Mouse (Mus musculus): ENCODE measurements at regions not wholly inside any gene's neighbourhood (a gene's known extent, or its start where the extent isn't known, plus 50 kb on each side); places are given as distances from the start of the nearest gene placed in this dataset.

DNA sequence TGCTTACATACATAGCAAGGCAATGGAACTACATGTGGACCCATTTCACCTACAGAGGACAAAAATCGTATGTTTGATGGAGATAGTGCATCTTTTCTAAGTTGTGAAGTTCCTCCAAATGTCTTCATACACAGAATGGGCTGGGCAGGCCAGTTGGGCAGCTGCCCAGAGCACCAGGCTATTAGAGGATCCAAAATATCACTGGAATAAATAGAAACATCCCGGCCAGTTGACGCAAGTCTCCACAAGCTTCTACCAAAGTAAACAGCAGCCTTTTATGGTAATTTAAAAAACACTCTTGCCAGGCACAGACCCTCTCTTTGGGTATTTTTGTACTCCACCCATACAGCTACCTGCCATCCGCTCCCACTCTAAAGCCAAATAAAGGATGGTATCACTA lies 400.9 kb downstream of the H2al1j start:
- no peak overlapping the region for H3K27ac ChIP-seq (ENCODE audit: control insufficient read depth, insufficient read depth, low read depth, low read length)
- no peak overlapping the region for H3K4me3 ChIP-seq (ENCODE audit: control insufficient read depth, low read depth, low read length)
- H3K36me3 ChIP-seq (ENCODE audit: control insufficient read depth, insufficient read depth, low read length): no peaks in the 10 kb centered on the region
- TF ChIP-seq POLR2A (IDR thresholded peaks at IDR 0.05; ENCODE audit: control insufficient read depth, low read depth, low read length): no peak
- TF ChIP-seq CTCF (IDR thresholded peaks at IDR 0.05; ENCODE audit: control insufficient read depth, insufficient read depth, insufficient replicate concordance, low read depth, low read length): no peak
- H3K4me1 ChIP-seq (ENCODE audit: control insufficient read depth, insufficient read depth, low read length): no peaks in the 10 kb centered on the region
- no peaks in the 10 kb centered on the region for H3K27me3 ChIP-seq (ENCODE audit: control insufficient read depth, insufficient read depth, low read length)

DNA sequence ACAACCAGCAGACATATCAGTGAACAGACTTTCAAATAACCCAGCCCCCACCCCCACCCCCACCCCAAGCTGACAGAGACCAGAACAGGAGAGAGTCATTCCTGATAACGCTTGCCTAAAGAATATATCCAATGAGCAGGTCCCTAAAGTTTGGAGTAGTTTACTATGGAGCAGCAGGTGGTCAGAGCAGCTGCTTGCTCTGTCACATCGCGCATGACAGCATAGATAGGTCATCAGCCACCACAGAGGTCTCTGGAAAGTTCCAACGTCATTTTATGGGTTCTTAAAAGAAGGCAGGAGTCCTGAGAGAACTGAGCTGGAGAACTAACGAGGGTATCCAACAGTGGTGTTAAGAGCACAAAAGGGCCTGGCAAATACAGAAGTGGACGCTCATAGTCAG lies 402.4 kb downstream of the H2al1j start:
- TF ChIP-seq POLR2A (IDR thresholded peaks at IDR 0.05; ENCODE audit: control insufficient read depth, low read depth, low read length): no peak
- no peak for TF ChIP-seq CTCF (IDR thresholded peaks at IDR 0.05; ENCODE audit: control insufficient read depth, insufficient read depth, insufficient replicate concordance, low read depth, low read length)
- Histone ChIP-seq H3K4me3 (ENCODE audit: control insufficient read depth, low read depth, low read length) (no peak overlapping the region), H3K36me3 (ENCODE audit: control insufficient read depth, insufficient read depth, low read length) (no peaks in the 10 kb centered on the region), H3K27me3 (ENCODE audit: control insufficient read depth, insufficient read depth, low read length) (no peaks in the 10 kb centered on the region), H3K4me1 (ENCODE audit: control insufficient read depth, insufficient read depth, low read length) (0 out of 2 replicates have a peak, but pooled peaks cover 3% of the 10 kb centered on the region), H3K27ac (ENCODE audit: control insufficient read depth, insufficient read depth, low read depth, low read length) (no peak overlapping the region)

DNA sequence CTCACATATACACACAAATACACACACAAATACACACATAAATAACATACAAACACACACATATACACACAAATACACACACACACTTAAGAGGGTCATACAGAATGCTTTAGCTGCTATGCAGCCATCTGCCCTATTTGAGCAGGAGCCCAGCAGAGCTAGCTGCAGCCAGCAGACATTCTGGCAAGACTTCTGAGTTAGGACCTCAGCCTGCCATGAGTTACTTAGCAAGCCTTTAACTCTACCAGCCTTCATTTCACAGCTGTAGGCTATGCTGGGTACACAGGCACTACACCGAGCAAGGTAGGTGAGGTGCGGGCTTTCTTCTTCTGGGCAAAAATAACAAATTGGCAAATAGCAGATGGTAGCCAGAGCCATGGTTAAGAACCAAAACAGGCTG lies 404.7 kb downstream of the H2al1j start:
- Histone ChIP-seq H3K4me3 (ENCODE audit: control insufficient read depth, low read depth, low read length) (no peak overlapping the region), H3K27me3 (ENCODE audit: control insufficient read depth, insufficient read depth, low read length) (no peaks in the 10 kb centered on the region), H3K27ac (ENCODE audit: control insufficient read depth, insufficient read depth, low read depth, low read length) (no peak overlapping the region), H3K4me1 (ENCODE audit: control insufficient read depth, insufficient read depth, low read length) (peaks cover 9% of the 10 kb centered on the region), H3K36me3 (ENCODE audit: control insufficient read depth, insufficient read depth, low read length) (no peaks in the 10 kb centered on the region)
- no peak for TF ChIP-seq CTCF (IDR thresholded peaks at IDR 0.05; ENCODE audit: control insufficient read depth, insufficient read depth, insufficient replicate concordance, low read depth, low read length)
- no peak for TF ChIP-seq POLR2A (IDR thresholded peaks at IDR 0.05; ENCODE audit: control insufficient read depth, low read depth, low read length)

DNA sequence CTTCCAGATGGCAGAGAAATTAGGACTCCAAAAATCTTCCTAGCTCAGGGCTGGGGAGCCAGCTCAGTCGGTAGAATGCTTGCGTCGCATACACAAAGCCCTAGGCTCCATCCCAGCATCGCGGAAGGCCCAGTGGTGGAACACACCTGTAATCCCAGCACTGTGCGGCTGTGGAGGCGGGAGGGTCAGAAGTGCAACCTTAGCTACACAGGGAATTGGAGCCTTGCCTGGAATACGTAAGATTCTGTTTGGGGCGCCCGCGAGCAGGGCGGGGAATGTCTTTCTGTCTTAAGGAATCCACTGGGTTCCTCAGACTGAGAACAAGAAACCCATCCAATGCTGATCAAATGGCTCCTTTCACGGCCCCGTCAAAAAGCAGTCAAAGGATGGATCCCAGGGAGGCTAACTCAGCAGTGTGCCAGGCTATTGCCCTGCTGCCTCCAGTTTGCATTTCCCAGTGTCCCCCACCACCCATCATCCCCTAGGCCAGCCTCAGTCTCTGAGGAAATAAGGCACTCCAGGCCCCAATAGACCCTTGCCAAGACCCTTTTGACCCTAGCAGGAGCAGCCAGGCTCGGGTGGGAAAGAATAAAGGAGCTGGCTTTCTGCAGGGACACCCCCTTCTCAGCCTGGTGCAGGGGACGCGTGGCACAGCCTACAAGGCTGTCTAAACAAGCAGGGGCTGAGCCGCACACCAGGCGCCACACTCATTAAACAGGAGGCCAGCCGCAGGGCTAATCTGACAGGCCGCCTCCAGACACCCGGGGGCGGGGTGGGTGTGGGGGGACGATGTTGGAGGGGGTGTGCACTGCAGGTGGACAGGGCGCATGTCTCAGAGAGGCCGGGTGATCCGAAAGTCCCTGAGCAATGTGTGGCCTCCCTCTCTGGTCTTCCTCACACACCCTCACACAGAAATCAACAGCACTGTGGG lies 407.1 kb downstream of the H2al1j start:
- Histone ChIP-seq H3K4me1 (ENCODE audit: control insufficient read depth, insufficient read depth, low read length) (peaks cover 9% of the 10 kb centered on the region), H3K27ac (ENCODE audit: control insufficient read depth, insufficient read depth, low read depth, low read length) (no peak overlapping the region), H3K4me3 (ENCODE audit: control insufficient read depth, low read depth, low read length) (no peak overlapping the region), H3K36me3 (ENCODE audit: control insufficient read depth, insufficient read depth, low read length) (no peaks in the 10 kb centered on the region), H3K27me3 (ENCODE audit: control insufficient read depth, insufficient read depth, low read length) (no peaks in the 10 kb centered on the region)
- TF ChIP-seq POLR2A (IDR thresholded peaks at IDR 0.05; ENCODE audit: control insufficient read depth, low read depth, low read length) (no peak), CTCF (IDR thresholded peaks at IDR 0.05; ENCODE audit: control insufficient read depth, insufficient read depth, insufficient replicate concordance, low read depth, low read length) (no peak)

DNA sequence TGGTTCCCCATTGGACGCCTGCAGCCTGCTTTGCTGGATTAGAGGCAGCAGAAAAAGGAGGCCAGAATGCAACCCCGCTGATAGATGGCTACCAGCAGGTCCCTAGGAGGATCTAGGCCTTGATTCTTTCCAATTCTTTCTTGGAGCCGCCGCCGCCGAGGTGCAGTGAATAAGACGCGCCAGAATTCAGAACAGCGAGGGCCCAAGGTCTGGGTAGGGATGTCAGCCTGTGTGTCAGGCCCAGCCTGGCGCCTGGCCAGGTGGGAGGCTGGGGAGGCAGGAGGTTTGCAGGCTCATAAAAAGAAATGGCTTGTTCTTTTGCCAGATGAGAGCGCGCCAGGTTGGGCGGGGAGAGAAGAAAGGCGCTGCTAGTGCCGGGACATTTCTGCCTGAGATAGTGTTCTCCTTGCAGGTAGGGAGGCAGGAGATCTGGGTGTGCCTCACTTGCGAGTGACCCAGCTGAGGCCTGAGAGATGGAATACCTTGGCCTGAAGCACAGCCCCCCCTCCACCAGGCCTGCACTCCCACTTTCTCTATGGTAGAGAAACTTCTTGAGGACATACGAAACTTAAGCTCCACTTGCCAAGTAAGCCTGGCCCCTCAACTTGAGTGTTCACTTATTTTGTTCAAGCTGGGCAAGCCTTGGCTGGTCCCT lies 408.0 kb downstream of the H2al1j start:
- peaks cover 9% of the 10 kb centered on the region for H3K4me1 ChIP-seq (ENCODE audit: control insufficient read depth, insufficient read depth, low read length)
- H3K27ac ChIP-seq (ENCODE audit: control insufficient read depth, insufficient read depth, low read depth, low read length): no peak overlapping the region
- TF ChIP-seq POLR2A (IDR thresholded peaks at IDR 0.05; ENCODE audit: control insufficient read depth, low read depth, low read length) (no peak), CTCF (IDR thresholded peaks at IDR 0.05; ENCODE audit: control insufficient read depth, insufficient read depth, insufficient replicate concordance, low read depth, low read length) (no peak)
- H3K27me3 ChIP-seq (ENCODE audit: control insufficient read depth, insufficient read depth, low read length): no peaks in the 10 kb centered on the region
- H3K4me3 ChIP-seq (ENCODE audit: control insufficient read depth, low read depth, low read length): no peak overlapping the region
- H3K36me3 ChIP-seq (ENCODE audit: control insufficient read depth, insufficient read depth, low read length): no peaks in the 10 kb centered on the region

DNA sequence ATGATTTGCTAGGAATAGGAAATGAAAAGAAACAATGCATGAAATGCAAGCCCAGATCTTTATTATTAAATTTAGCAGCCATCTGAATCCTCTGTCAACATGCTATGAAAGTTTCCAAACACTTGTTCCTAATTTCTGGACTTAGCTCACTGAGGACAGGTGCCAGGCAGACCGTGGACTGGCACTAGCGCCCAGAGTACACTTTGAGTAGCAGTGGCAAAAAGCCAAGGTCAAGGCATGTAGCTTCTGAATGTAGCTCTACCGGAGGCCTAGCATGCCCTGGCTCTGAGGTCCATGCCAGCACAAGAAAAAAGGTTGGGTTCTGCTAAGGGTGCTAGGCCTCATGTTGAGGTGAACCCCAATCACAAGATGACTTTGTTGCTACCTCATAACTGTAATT lies 408.9 kb downstream of the H2al1j start:
- H3K36me3 ChIP-seq (ENCODE audit: control insufficient read depth, insufficient read depth, low read length): no peaks in the 10 kb centered on the region
- peaks cover 9% of the 10 kb centered on the region for H3K4me1 ChIP-seq (ENCODE audit: control insufficient read depth, insufficient read depth, low read length)
- no peaks in the 10 kb centered on the region for H3K27me3 ChIP-seq (ENCODE audit: control insufficient read depth, insufficient read depth, low read length)

DNA sequence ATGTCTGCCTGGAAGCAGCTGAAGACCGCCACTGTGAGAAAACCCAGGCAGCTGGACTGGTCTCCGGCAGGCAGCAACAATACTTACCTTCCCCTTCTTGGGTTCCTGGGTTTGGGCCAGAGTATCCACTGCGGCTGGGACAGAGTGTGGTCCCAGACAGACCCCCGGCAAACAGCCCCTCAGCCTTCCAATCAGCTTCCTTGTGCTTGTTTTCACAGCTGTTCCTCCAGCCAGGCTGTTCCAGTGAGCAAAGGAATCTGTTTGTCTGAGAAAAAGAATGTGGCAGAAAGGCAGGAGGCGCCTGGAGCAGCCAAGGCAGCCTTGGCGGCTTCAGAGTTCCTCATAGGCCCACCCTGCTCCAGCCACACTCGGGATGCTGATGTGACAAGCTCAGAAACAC lies 411.9 kb downstream of the H2al1j start:
- TF ChIP-seq POLR2A (IDR thresholded peaks at IDR 0.05; ENCODE audit: control insufficient read depth, low read depth, low read length) (no peak), CTCF (IDR thresholded peaks at IDR 0.05; ENCODE audit: control insufficient read depth, insufficient read depth, insufficient replicate concordance, low read depth, low read length) (no peak)
- H3K27ac ChIP-seq (ENCODE audit: control insufficient read depth, insufficient read depth, low read depth, low read length): no peak overlapping the region
- no peaks in the 10 kb centered on the region for H3K27me3 ChIP-seq (ENCODE audit: control insufficient read depth, insufficient read depth, low read length)
- no peaks in the 10 kb centered on the region for H3K36me3 ChIP-seq (ENCODE audit: control insufficient read depth, insufficient read depth, low read length)
- peaks cover 8% of the 10 kb centered on the region for H3K4me1 ChIP-seq (ENCODE audit: control insufficient read depth, insufficient read depth, low read length)
- no peak overlapping the region for H3K4me3 ChIP-seq (ENCODE audit: control insufficient read depth, low read depth, low read length)

More for the DNA sequence above, 408.9 kb downstream of the H2al1j start:
- TF ChIP-seq POLR2A (IDR thresholded peaks at IDR 0.05; ENCODE audit: control insufficient read depth, low read depth, low read length) (no peak), CTCF (IDR thresholded peaks at IDR 0.05; ENCODE audit: control insufficient read depth, insufficient read depth, insufficient replicate concordance, low read depth, low read length) (no peak)
- Histone ChIP-seq H3K27ac (ENCODE audit: control insufficient read depth, insufficient read depth, low read depth, low read length) (no peak overlapping the region), H3K4me3 (ENCODE audit: control insufficient read depth, low read depth, low read length) (no peak overlapping the region)

Data from testis, adult 2 months (tissue).